Mouse (Mus musculus) olfactory bulb, adult 2 months (tissue): Measurements from ENCODE around the gene Cldn19.

Experiments used
- CTCF ChIP-seq: fragments of 200-500 bp; IDR thresholded peaks from 2 replicates; pipeline ENCODE4 v1.5.1; 2012; ENCODE audit warnings: low read depth, mild to moderate bottlenecking, low read length, moderate library complexity; ENCODE audit not compliant: insufficient read depth
- POLR2A ChIP-seq: fragments of 200-500 bp; IDR thresholded peaks from 2 replicates; pipeline ENCODE4 v1.6.1; 2012; ENCODE audit warnings: mild to moderate bottlenecking, low read depth, low read length, moderate library complexity; ENCODE audit not compliant: insufficient read depth

DNA sequence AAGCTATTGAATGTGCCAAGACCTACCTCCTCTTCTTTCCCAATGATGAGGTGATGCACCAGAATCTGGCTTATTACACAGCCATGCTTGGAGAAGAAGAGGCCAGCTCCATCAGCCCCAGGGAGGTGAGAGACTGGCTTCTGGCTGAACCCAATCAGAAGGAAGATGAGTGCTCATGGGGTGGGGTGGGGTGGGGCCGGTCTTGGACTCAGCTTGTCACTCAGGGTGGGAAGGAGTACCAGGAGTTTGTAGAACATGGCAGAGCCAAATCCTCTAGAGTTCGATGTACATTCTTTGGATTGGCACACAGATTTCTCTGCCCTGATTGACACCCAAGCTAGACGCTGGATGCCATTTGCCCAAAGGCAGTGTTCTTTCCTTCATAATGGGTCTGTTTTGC, 16.6 kb upstream of the Cldn19 start:
- TF ChIP-seq POLR2A (no peak), CTCF (no peak)
